Mouse (Mus musculus) small intestine, adult 2 months (tissue): Measurements from ENCODE around the gene Fntb.

Experiments
- CTCF ChIP-seq: fragments of 200-500 bp; IDR thresholded peaks from 2 replicates; pipeline ENCODE4 v1.5.1; 2012; ENCODE audit warnings: low read depth, mild to moderate bottlenecking, control low read depth, inconsistent platforms, low read length, moderate library complexity, mixed read lengths; ENCODE audit not compliant: insufficient replicate concordance, insufficient read length; ENCODE audit errors: extremely low read depth
- POLR2A ChIP-seq: fragments of 200-500 bp; IDR thresholded peaks from 2 replicates; pipeline ENCODE4 v1.6.1; 2012; ENCODE audit warnings: low read depth, mild to moderate bottlenecking, control low read depth, inconsistent platforms, low read length, moderate library complexity

GRCm38 (mm10) chr12:76918113-76918512 lies 152.7 kb downstream of the Fntb start:
- no peak for TF ChIP-seq CTCF
- no peak for TF ChIP-seq POLR2A
